Mouse (Mus musculus) left cerebral cortex, postnatal 14 days (tissue): Measurements from ENCODE around the gene Fdxacb1. TPM values are rescaled to one million over a fixed set of nuclear protein-coding genes. Genes with fewer than 3 reads are reported as not detected.

ENCODE experiments used
- DNase-seq, 2 experiments: peaks; one replicate each; pipeline ENCODE4 v3.0.0; 2021 to 2022; ENCODE audit warnings: low spot score in 2 of 2, mixed read lengths in 1 of 2
- intact Hi-C: fragments of 180-260 bp; cut with DNase I; formaldehyde crosslinking; loops from one replicate; pipeline ENCODE4 v1.15.1; 2025
- total RNA-seq, 2 experiments: library from RNA; stranded (reverse); gene quantifications; 2 replicates each; pipeline ENCODE4 v1.2.3; 2021

Fdxacb1 gene
- total RNA-seq, 2 experiments from 2014 or later, result 5.3 to 5.6 TPM

DNA sequence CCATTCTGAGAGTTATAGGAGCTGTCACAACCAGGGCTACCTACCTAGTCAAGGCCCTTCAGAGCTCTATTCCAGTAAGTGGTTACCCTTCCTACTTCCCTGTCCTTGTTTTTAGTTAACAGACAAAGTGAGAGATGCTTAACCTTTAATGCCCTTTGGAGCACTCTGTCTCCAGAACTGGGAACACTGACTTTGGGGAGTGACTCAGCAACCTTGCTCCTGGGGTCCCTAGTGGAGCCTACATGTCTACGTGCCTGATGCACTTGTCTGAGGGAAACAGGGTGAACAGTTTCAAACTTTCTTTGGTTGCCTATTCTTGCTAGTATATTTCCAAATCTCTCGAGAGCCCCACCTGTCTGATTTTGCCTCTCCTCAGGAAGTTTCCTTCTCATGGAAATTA lies 25.3 kb upstream of the Fdxacb1 start:
- DNase-seq, result no peak
- intact Hi-C loops, result no loop called here

DNA sequence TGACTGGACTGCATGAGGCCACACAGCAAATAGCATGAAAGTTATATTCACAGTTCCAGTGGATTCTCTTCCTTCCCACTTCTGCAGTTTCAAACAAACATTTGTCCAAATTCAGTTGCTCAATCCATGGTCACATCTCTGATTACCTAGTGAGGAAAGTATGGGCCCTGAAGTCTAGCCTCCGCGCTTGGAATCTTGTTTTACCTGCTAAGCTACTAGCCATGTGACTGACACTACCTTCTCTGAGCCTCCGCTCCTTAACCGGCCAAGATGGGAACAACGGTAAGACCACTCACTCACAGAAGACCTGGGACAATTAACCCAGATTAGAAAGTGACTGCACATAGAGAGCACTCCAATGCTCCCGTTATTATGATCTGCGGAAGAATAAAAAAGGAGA lies 22.2 kb upstream of the Fdxacb1 start:
- no peak for DNase-seq
- intact Hi-C loops, result no loop called here

DNA sequence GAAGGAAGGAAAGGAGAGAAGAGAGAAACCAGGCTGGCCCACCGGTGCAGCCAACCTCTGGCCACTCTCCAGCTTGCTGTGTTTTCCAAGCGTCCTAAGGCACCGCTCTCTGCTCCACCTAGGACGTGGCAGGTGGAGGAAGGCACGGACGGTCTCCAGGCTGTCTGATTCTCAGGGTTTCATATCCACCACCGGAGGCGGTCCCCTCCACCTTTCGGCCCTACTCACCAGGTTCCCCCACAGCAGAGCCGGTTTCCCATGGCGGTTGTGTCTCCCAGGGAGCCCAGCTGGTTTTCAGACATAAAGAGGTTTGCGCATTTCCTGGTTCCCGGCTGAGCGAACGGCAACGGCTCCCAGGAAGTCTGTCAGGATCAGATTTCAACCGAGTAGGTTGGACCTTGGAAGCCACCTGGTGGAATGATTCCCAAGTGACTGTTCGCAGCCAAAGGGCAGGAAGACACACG lies 21.8 kb upstream of the Fdxacb1 start, which contains the start of gene 2310030G06Rik:
2310030G06Rik (minus strand) TSS at position 323 of the 464 bp plus-strand sequence.
- DNase-seq, result no peak
- intact Hi-C loops, result no loop called here

DNA sequence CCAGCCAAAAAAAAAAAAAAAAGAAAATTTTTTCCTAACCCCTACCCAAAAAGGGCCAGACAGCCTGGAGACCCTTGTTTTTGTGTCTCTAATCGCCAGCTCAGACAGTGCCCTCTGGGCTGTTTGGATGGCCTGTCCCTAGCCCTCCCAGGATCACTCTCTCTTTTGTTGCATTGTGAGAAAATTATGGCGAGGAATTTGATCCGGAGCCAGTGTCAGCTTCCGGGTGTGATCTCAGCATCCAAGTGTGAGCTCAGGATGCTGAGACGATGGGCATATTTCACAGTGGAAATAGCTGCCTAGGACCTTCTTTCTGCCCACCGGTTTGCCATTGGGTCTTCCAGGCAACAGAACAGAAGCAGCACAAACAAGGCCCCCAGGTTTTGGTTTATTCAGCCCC lies 17.3 kb upstream of the Fdxacb1 start:
- DNase-seq, result no peak
- intact Hi-C loops, result loop anchor here (5.0 kb wide), 1 partner anchor 53 kb away; no protein-coding TSS in a partner anchor

DNA sequence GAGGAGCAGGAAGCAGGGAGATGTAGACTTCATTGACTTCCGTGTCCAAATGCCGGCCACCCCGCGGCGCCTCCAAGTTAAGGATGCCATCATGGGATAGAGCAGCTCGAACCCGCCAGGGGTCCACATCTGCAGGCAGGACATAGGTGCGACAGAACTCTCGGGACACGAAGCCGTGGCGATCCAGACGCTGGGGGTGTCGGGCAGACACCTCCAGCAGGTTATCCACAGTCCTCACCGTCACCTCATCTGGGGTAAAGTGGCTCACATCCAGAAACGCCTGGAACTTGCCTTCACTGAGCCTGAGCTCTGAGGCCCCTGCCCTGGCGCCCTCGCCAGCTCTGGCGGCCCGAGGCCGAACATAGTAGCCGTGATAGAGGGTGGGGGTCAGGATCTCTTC lies 16.7 kb upstream of the Fdxacb1 start, which contains the start of gene Cryab:
Cryab (plus strand) TSS at position 3 of the 400 bp plus-strand sequence.
- intact Hi-C loops, result loop anchor here (5.0 kb wide), 1 partner anchor 54 kb away; no protein-coding TSS in a partner anchor
- no peak for DNase-seq

DNA sequence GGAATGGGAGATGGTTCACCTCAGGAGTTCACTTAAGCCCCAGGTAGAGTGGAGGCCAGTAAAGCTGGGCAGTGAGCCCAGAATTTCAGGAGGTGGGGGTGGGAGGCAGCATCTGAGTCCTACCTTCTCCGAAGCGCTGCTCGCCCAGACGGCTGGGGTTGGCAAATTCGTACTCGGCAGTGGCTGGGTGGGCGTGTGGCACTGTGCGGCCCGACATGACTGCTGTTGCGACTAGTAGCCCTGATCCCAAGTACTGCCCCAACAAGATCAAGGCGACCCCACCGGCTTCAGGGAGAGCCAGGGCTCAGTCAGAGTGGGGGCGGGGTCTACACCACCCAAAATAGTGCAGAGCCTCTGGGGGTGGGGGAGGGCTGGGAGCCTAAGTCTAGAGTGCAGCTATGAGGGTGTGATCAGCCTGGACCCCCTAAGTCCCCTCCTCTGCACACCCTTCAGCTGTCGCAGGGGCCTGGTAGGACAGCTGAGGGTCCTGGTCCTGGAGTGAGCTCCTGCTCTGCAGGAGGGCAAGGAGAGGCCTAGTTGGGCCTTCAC lies 15.9 kb upstream of the Fdxacb1 start, which contains the start of gene Hspb2:
Hspb2 (minus strand) TSS at position 301 of the 549 bp plus-strand sequence.
- no peak for DNase-seq
- intact Hi-C loops, result loop anchor here (5.0 kb wide), 1 partner anchor 55 kb away; no protein-coding TSS in a partner anchor

DNA sequence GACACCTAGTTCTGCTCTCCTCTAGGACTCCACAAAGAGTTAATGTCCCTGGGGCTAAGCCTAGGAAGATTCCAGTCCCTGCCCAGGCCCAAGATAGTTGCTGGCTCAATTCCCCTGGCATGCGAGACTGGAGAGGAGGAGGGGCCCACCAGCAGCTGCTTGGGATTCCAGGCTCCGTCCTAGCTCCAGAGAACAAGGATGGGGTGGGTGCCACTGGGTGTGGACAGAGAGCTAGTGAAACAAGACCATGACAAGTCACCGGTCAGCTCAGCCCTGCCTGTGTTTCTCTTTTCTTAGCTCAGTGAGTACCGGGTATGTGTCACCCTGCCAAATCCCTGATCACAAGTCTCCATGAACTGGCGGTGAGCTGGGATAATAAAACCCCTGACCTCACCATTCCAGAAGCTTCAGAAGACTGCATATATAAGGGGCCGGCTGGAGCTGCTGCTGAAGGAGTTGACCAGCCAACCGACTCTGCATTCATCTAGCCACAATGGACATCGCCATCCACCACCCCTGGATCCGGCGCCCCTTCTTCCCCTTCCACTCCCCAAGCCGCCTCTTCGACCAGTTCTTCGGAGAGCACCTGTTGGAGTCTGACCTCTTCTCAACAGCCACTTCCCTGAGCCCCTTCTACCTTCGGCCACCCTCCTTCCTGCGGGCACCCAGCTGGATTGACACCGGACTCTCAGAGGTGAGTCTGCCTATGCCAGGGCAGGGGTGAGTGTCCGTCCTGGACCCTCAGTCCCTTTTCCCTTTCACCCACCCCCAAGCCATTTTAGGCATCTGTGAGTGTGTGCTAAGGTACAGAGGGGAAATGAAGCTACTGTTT lies 15.0 kb upstream of the Fdxacb1 start:
- DNase-seq, result peak; percentile 61 to 71
- intact Hi-C loops, result loop anchor here (5.0 kb wide), 1 partner anchor 56 kb away; no protein-coding TSS in a partner anchor

DNA sequence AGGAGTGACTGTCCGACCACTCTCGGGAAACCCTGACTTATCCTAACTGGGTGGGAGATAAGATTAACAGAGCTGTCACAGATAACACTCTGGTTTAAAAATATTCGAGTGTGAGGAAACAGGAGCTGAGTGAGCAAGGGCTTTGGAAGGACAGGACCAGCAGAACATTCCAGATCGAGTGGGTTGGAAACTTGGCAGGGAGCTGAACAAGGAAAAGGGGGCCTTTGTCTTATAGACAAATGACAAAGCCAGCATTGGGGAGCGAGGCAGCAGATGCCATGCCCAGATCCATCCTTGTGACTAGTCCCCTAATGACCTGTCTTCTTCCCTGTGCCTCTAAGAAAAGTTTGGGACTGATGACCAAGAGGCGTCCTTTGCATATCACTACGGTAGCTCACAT lies 14.1 kb upstream of the Fdxacb1 start:
- DNase-seq, result no peak
- intact Hi-C loops, result loop anchor here (5.0 kb wide), 1 partner anchor 57 kb away; no protein-coding TSS in a partner anchor

DNA sequence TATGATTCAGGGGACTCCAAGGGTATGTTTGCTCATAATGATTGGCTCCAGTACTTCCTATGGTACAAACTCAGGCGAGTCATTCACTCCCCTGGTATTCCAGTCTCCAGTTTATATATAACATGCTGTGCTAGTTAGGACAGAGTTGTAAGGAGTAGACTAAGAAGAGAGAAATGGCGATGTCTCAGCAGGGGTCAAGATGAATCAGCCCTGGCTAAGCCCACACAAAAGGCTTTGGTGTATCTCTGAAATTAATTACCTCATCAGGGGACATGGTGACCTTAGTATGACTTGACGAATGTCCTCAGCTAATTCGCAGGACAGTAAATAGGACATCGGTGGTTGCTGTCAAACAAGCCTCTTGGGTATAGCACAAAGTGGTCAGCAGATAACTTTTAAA lies 11.3 kb upstream of the Fdxacb1 start:
- intact Hi-C loops, result no loop called here
- no peak for DNase-seq

DNA sequence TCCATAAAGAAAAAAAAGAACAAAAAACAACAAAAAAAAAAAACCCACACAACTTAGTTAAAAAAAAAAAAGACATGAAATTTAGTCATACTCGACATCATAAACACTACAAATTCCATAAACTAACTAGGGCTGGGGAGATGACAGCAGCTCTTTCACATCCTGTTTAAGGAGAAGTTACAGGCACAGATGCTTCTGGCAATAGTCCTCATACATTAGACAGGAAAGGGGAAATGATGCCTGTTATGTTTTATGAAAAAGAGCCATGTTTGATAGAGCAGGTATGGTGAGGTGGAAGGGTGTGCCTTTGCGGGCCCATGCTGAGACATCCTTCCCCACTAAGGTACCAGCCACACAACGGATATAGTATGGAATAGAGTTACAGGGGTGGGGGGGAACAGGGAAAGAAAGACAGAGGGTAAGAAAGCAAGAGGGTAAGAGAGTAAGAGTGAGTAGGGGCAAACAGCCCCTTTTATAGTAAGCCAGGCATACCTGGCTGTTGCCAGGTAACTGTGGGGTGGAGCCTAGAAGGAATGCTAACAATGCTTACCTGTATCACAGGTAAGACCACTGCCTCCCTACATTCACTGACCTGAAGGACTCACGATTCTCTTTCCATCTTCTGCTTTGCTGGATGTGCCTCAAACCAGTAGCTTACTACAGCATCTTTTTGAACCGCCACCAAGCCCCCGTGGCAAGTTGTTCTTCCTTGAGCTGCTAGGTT lies 6.4 kb upstream of the Fdxacb1 start:
- no peak for DNase-seq
- intact Hi-C loops, result no loop called here

DNA sequence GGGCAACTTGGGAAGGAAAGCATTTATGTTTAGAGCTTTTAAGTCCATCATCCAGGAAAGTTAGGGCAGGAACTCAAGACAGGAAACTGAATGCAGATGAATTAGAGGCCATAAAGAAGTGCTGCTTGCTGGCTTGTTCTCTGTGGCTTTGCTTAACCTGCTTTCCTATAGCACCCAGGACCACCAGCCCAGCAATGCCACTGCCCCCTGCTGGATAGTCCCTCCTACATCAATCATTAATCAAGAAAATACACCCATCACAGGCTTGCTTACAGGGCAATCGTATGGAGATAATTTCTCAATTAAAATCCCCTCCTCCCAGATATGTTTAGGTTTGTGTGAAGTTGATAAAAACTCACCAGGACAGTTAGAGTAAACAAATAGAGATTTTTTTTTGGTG lies 4.7 kb upstream of the Fdxacb1 start:
- intact Hi-C loops, result no loop called here
- DNase-seq, result no peak

DNA sequence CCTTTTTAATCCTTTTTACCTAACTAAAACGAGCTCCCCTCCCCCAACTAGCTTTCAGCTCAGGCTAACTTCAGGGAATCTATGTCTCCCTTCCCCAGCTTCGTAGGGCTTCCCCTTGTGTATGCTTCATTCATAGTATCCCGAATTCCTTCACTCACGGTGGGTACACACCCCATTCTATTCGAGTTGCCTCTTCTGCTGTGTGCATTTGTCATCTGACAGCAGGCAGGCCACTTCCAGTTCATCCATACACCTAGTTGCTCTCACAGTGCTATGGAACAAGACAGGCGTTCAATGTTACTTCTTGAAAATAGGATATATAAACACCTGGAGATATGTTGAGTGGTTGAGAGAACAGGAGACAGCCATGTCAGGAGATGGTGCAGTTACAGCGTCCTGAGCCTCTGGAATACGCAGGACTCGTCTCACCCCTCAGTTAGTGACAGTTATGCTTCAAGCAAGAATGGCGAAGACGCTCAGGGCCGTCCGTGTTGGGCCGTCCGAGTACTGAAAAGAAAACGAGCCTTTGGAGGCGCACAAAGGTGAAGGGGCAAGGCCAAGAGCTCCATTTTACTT lies 417 bp upstream of the Fdxacb1 start:
- intact Hi-C loops, result loop anchor here (5.0 kb wide), 1 partner anchor 70 kb away; no protein-coding TSS in a partner anchor
- DNase-seq, result no peak

DNA sequence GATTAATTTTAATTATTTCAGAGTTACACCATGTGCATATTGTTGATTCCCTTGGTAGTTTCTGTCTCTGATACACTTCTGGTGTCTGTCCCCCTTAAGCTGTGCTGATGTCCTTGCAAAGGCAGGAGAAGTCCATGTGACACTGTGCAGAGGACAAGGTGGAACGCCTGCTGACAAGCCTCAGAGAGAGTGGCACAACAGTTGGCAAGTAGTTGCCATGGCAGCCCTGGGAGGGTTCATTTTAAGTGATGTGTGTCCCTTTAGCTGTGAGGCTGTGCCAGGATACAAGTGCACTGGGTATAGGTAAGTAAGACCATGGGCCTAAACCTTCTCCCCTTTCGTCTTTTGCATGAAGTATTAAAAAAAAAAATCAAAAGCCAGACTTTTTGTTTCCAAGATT lies 2.0 kb downstream of the Fdxacb1 start:
- intact Hi-C loops, result no loop called here
- no peak for DNase-seq

DNA sequence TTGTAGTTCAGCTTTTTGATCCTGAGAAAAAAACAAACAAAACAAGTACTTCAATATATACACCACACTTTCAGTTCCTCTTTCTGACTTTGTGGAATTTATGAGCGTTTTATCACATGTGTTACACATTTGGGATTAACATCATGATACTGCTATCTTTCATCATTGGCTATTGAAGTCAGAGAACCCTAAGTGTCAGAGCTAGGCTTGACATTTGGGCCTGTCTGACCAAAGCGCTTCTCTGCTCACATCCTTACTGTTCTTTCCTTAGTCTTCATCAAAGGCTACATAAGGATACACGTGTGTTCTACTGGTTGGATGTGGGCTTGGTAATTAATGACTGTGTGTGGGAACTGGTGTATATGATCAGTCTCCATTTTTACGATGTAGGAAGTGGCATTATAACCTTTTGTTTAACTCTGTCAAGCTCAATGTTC lies 6.0 kb downstream of the Fdxacb1 start:
- intact Hi-C loops, result no loop called here
- no peak for DNase-seq

DNA sequence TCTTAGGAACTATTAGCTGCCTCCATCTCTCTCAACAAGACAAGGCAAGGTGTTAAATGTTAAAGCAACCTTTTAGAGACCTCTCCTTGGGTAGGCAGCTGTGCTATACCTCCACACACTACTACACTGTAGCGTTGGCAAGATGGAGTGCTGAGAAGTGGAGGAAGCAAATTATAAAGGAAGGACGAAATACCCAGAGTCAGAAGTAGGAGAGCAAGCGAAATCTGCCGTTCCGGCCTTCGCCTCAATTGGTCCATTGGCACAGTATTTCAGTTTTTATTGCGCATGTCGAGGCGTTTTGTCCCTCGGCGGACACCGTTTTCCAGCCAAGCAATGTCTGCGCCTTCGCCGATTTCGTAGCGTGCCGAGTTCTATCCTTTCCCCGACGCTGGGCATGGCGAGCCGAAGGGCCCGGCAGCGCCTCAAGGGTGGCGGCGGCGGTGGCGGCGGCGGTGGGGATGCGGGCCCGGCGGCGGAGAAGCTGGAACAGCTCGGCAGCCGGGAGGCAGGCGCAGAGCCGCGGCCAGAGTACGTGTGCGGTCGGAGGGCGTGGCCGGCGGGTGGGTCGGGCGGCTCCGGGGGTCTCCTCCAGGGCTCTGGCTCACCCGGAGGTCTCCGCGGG lies 7.1 kb downstream of the Fdxacb1 start, which contains the start of the genes Alg9 and 1110032A03Rik:
Alg9 (plus strand) TSS at position 29 of the 622 bp plus-strand sequence.
1110032A03Rik (minus strand) TSS at position 530 of the 622 bp plus-strand sequence.
- peak; percentile 86 to 91 for DNase-seq
- intact Hi-C loops, result no loop called here

DNA sequence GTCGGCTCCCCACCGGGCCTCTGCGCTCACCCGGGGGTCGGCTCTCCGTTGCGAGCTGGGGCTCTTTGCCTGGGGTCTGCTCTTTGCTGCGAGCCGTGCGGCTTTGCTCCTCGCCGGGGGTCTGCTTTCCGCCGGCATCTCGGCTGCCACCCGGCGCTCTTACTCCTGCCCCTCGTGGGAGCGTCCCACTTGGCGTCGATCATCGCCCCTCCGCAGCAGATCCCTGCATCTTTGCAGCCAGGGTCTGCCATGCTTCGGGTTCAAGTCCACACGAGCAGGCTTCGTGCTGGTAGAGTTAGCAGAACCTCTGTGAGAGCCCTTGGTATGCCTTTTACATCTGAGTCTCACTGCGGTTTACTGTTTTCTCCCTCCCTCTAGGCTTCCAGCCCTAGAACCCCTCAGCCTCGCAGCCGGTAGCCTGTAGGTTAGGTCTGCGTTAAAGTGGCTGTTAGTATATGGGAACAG lies 7.7 kb downstream of the Fdxacb1 start:
- intact Hi-C loops, result no loop called here
- DNase-seq, result no peak

DNA sequence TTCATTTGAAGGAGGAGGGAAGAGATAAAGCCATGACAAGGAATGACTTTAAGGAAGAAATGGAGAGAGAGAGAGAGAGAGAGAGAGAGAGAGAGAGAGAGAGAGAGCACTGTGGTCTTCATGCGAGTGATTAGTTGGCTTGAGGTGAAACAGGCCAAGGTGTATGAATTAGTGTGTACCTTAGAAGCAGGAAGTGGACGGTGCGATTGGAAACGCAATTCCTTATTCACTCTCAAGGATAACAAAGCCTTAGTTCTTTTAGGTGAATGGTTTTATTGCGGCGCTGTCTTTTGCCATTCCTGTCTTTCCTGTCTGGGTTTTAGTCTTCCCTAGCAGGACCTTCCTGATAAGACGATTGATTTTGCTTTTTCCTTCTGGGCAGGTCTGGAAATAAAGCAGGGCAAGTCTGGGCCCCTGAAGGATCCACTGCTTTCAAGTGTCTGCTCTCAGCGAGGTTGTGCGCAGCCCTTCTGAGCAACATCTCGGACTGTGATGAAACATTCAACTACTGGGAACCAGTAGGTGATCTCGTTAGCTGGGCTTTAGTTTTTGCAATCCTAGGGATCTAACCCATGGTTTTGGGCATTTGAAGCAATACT lies 8.2 kb downstream of the Fdxacb1 start:
- no peak for DNase-seq
- intact Hi-C loops, result no loop called here

DNA sequence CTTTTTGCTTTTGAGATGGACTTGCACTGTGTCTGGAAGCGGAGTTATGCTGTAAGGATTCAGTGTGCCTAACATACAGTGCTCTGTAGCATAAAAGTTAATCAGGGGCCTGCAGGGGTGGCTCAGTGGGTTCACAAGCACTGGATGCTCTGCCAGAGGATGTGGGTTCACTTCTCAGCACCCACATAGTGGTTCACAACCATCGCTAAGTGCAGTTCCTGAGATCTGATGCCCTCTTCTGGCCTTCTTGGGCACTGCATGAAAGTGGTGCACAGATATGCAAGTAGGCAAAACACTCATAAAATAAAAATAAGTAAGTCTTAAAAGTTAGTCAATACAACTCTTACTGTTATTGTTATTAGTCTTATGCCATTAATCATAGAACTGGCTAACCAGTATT lies 14.1 kb downstream of the Fdxacb1 start:
- peak in 1 of 2 experiments; percentile 34 for DNase-seq
- intact Hi-C loops, result no loop called here
